Mouse (Mus musculus): ENCODE data around the gene Prr11.

DNA sequence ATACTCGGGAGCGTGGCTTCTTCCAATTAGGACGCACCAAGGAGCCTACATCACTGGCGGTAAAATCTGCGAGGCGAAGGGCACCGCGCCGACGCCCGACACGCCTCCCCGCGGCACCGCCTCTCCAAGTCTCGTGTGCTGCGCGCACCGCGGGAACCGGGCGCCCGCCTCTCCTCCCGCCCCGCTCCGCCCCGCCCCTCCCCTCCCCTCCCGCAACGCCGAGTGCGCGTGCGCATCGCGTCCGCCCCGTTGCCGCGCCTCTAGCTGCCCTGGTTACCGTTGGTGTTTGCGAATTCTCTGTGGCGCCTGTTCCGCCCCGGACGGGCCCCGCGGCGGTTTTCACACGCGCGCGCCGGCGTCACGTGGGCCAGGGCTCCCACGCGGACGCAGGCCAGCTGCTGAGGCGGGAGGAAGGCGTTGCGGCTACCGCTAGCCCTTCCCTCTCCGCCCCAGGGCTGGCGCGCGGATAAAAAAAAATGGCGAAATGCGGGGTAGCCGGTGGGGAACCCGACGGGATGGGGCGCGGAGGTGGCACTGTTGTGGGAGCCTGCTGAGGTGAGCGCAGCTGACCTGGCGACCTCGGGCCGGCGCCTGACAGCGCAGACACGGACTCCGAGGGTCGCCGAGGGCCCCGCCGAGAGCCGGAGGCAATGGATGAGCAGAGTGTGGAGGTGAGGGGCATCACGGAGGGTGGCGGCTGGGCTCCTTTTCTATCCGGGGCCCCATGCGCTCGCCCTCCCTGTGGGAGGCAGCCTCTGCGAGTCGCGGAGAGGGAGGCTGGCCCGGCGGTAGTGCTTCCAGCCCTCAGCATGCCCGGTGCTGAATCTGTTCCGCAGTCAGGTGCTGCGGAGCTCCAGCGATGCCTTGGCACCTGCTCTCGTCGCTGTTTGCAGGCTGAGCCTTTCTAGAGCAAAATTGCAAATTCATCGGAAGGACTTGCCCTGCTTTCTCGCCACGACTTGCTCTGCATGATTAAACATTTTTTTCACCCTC, 18.6 kb upstream of the Prr11 start, which contains the start of gene Trim37:
- no peak for TF ChIP-seq CTCF (IDR thresholded peaks at IDR 0.05; ENCODE audit: control insufficient read depth, insufficient read depth, insufficient replicate concordance, low read depth, low read length)
- peak; percentile 81 for TF ChIP-seq POLR2A (IDR thresholded peaks at IDR 0.05; ENCODE audit: control insufficient read depth, low read depth, low read length)

All from testis, adult 2 months (tissue).